ENCODE assay signal across 10 mouse cellular contexts in genomic region chr14:79185018-79185685, GRCm38 (mm10).
DNase-seq lines count a peak whose midpoint lies in the region; ATAC-seq and TF ChIP-seq lines count a peak whose summit lies in the region.
"Had no signal": no experiment of that assay in that cellular context is flagged by ENCODE, and none has a peak within 500 bp of the region (broad histone marks: within the 10 kb centered on the region; RNA-seq: fewer than 3 reads in every experiment).

No protein-coding gene starts in this region.

- H3K4me2 ChIP-seq in forebrain, embryonic 12.5 days: no peak overlapping the region
- H3K4me2 ChIP-seq in hindbrain, postnatal 0 days (ENCODE audit: low read depth, low read length): no peak overlapping the region
- H3K4me2 ChIP-seq: embryonic facial prominence, embryonic 12.5 days; heart, embryonic 15.5 days had no signal

- no peak for ATAC-seq in forebrain, embryonic 12.5 days (ENCODE audit: low FRiP score)
- peak; percentile 87 for ATAC-seq in hindbrain, postnatal 0 days
- ATAC-seq in frontal cortex, adult (ENCODE audit: low TSS enrichment): no peak

- peak overlapping the region; percentile 68 for H3K27ac ChIP-seq in forebrain, embryonic 10.5 days
- no peak overlapping the region for H3K27ac ChIP-seq in forebrain, embryonic 12.5 days
- 0 out of 2 replicates have a peak overlapping the region, but pooled peaks have one; percentile 9 for H3K27ac ChIP-seq in brown adipose tissue, adult 24 weeks (replicated peaks; ENCODE audit: low read depth, low read length)
- H3K27ac ChIP-seq in hindbrain, postnatal 0 days: peak overlapping the region; percentile 45; the same call in 1 of the 2 replicates
- H3K27ac ChIP-seq: embryonic facial prominence, embryonic 12.5 days; heart, embryonic 15.5 days had no signal

- H3K4me3 ChIP-seq in forebrain, embryonic 10.5 days: no peak overlapping the region
- H3K4me3 ChIP-seq in forebrain, embryonic 12.5 days (replicated peaks): no peak overlapping the region
- H3K4me3 ChIP-seq in brown adipose tissue, adult 24 weeks (ENCODE audit: insufficient read depth, low read depth, low read length): no peak overlapping the region
- no peak overlapping the region for H3K4me3 ChIP-seq in hindbrain, postnatal 0 days (ENCODE audit: low read length)
- H3K4me3 ChIP-seq: embryonic facial prominence, embryonic 12.5 days; heart, embryonic 15.5 days had no signal

- H3K27me3 ChIP-seq in forebrain, embryonic 10.5 days (ENCODE audit: poor library complexity, severe bottlenecking): no peaks in the 10 kb centered on the region
- no peaks in the 10 kb centered on the region for H3K27me3 ChIP-seq in forebrain, embryonic 12.5 days
- no peaks in the 10 kb centered on the region for H3K27me3 ChIP-seq in hindbrain, postnatal 0 days (ENCODE audit: insufficient read depth, low read length)
- H3K27me3 ChIP-seq: embryonic facial prominence, embryonic 12.5 days; heart, embryonic 15.5 days had no signal

- TF ChIP-seq CTCF in hindbrain, postnatal 0 days (IDR thresholded peaks at IDR 0.05; ENCODE audit: low read depth): peak; percentile 14; the same call in 1 of the 2 replicates

- H3K36me3 ChIP-seq in forebrain, embryonic 10.5 days (replicated peaks): peaks cover 8% of the 10 kb centered on the region
- H3K36me3 ChIP-seq in forebrain, embryonic 12.5 days (replicated peaks): no peaks in the 10 kb centered on the region
- H3K36me3 ChIP-seq in hindbrain, postnatal 0 days (ENCODE audit: insufficient read depth, low read length): no peaks in the 10 kb centered on the region
- H3K36me3 ChIP-seq: embryonic facial prominence, embryonic 12.5 days had no signal

- peaks cover 8% of the 10 kb centered on the region; the same call in 1 of the 2 replicates for H3K9me3 ChIP-seq in forebrain, embryonic 10.5 days
- H3K9me3 ChIP-seq in forebrain, embryonic 12.5 days: 0 out of 2 replicates have a peak, but pooled peaks cover 4% of the 10 kb centered on the region
- no peaks in the 10 kb centered on the region for H3K9me3 ChIP-seq in hindbrain, postnatal 0 days (ENCODE audit: low read length)
- H3K9me3 ChIP-seq: embryonic facial prominence, embryonic 12.5 days; heart, embryonic 15.5 days had no signal

- peaks cover 4% of the 10 kb centered on the region for H3K4me1 ChIP-seq in forebrain, embryonic 10.5 days
- H3K4me1 ChIP-seq in forebrain, embryonic 12.5 days: peaks cover 6% of the 10 kb centered on the region; the same call in 1 of the 2 replicates
- peaks cover 22% of the 10 kb centered on the region for H3K4me1 ChIP-seq in brown adipose tissue, adult 24 weeks (ENCODE audit: control insufficient read depth, insufficient read depth, insufficient read length, low read length)
- no peaks in the 10 kb centered on the region; the same call in 1 of the 2 replicates for H3K4me1 ChIP-seq in hindbrain, postnatal 0 days (ENCODE audit: insufficient read depth, low read length)

- DNase-seq in forebrain, embryonic 10.5 days (ENCODE audit: extremely low spot score, low spot score): no peak
- peak; percentile 86 for DNase-seq in left cerebral cortex, postnatal 4 days
- no peak for DNase-seq in left cerebral cortex, postnatal 36 days (ENCODE audit: low spot score in 2 of 2)
- peak; percentile 73 for DNase-seq in hindbrain, postnatal 0 days (ENCODE audit: low spot score)
- DNase-seq: kidney, postnatal 10 days had no signal

- WGBS in forebrain, embryonic 10.5 days: 90% methylated on average over 11 of the region's 11 CpGs
- WGBS in forebrain, embryonic 12.5 days: 85% methylated on average over 11 of the region's 11 CpGs
- WGBS in hindbrain, postnatal 0 days: 34% methylated on average over 11 of the region's 11 CpGs

- H3K9ac ChIP-seq in forebrain, embryonic 12.5 days: no peak overlapping the region
- no peak overlapping the region for H3K9ac ChIP-seq in hindbrain, postnatal 0 days (replicated peaks; ENCODE audit: low read length)
- H3K9ac ChIP-seq: embryonic facial prominence, embryonic 12.5 days; heart, embryonic 15.5 days had no signal

- intact Hi-C loops in left cerebral cortex, postnatal 4 days (cut with DNase I): no loop called here
- intact Hi-C loops in left cerebral cortex, postnatal 36 days (cut with DNase I): no loop called here

Comparison
In these comparisons a context has a peak if more than half of its experiments do, and no peak if none do; other contexts are left out.
1. DNase-seq: peak in left cerebral cortex, postnatal 4 days (single experiment) and hindbrain, postnatal 0 days (single experiment); none in forebrain, embryonic 10.5 days (single experiment) and left cerebral cortex, postnatal 36 days (0 of 2).